Mouse (Mus musculus) testis, adult 2 months (tissue): ENCODE measurements around the gene Timm44. TPM values are rescaled to one million over a fixed set of nuclear protein-coding genes. Genes with fewer than 3 reads are reported as not detected.
"Not testable (repeated sequence)": the region's sequence is repeated elsewhere in the genome, so short reads cannot be mapped to it uniquely, and the experiment has no call there.

Experiments
- H3K27ac ChIP-seq: fragments of 200-500 bp; 2 replicates; pipeline ENCODE4 v1.5.1; 2012; ENCODE audit warnings: low read depth, low read length; ENCODE audit not compliant: control insufficient read depth, insufficient read depth
- H3K27me3 ChIP-seq: fragments of 200-500 bp; 2 replicates; pipeline ENCODE4 v1.6.1; 2012; ENCODE audit warnings: mild to moderate bottlenecking, low read length, moderate library complexity; ENCODE audit not compliant: control insufficient read depth, insufficient read depth
- H3K36me3 ChIP-seq: fragments of 200-500 bp; 2 replicates; pipeline ENCODE4 v1.6.1; 2012; ENCODE audit warnings: mild to moderate bottlenecking, low read length; ENCODE audit not compliant: control insufficient read depth, insufficient read depth
- H3K4me1 ChIP-seq: fragments of 200-500 bp; 2 replicates; pipeline ENCODE4 v1.6.1; 2012; ENCODE audit warnings: low read length; ENCODE audit not compliant: control insufficient read depth, insufficient read depth
- H3K4me3 ChIP-seq: fragments of 200-500 bp; 2 replicates; pipeline ENCODE4 v1.5.1; 2012; ENCODE audit warnings: low read depth, mild to moderate bottlenecking, low read length, moderate library complexity, mixed read lengths; ENCODE audit not compliant: control insufficient read depth
- CTCF ChIP-seq: fragments of 200-500 bp; IDR thresholded peaks from 2 replicates; pipeline ENCODE4 v1.5.1; 2012; ENCODE audit warnings: low read depth, mild to moderate bottlenecking, inconsistent platforms, low read length, moderate library complexity; ENCODE audit not compliant: control insufficient read depth, insufficient read depth, insufficient replicate concordance
- POLR2A ChIP-seq: fragments of 200-500 bp; IDR thresholded peaks from 2 replicates; pipeline ENCODE4 v1.6.1; 2012; ENCODE audit warnings: low read depth, mild to moderate bottlenecking, inconsistent platforms, low read length, moderate library complexity; ENCODE audit not compliant: control insufficient read depth
- polyA plus RNA-seq: library from polyadenylated mRNA; depleted of rRNA; stranded (reverse); fragments of >200 nt; gene quantifications from 2 replicates; pipeline ENCODE4 v1.2.3, GENCODE M21; 2012

The Timm44 gene
- polyA plus RNA-seq, 1 experiment = 52.9 TPM

- Histone ChIP-seq H3K27ac (peak overlapping the region; percentile 84; the same call in 1 of the 2 replicates), H3K4me3 (peak overlapping the region; percentile 90), H3K27me3 (no peaks in the 10 kb centered on the region), H3K36me3 (no peaks in the 10 kb centered on the region), H3K4me1 (peaks cover 13% of the 10 kb centered on the region)
- no peak for TF ChIP-seq CTCF
- no peak for TF ChIP-seq POLR2A
These were observed 15.9 kb downstream of the Timm44 start for GRCm38 (mm10) chr8:4259805-4260170.

- H3K27me3 ChIP-seq = no peaks in the 10 kb centered on the region
- H3K4me1 ChIP-seq = peaks cover 13% of the 10 kb centered on the region
- H3K27ac ChIP-seq = peak within 1 kb of the TSS; percentile 84
- H3K4me3 ChIP-seq = peak within 1 kb of the TSS; percentile 91
- TF ChIP-seq CTCF = no peak
- peak; percentile 52; the same call in 1 of the 2 replicates for TF ChIP-seq POLR2A
- no peaks in the 10 kb centered on the region for H3K36me3 ChIP-seq
These were observed 16.4 kb downstream of the Timm44 start, which contains the start of gene Ctxn1 for GRCm38 (mm10) chr8:4259125-4259804. TSS of gene Ctxn1 (minus strand) at chr8:4259274.

GRCm38 (mm10) chr8:4258678-4259077 lies 17.0 kb downstream of the Timm44 start:
- peak overlapping the region; percentile 70; the same call in 1 of the 2 replicates for H3K27ac ChIP-seq
- TF ChIP-seq CTCF = no peak
- TF ChIP-seq POLR2A = no peak
- peak overlapping the region; percentile 91 for H3K4me3 ChIP-seq
- H3K4me1 ChIP-seq = peaks cover 13% of the 10 kb centered on the region
- H3K36me3 ChIP-seq = no peaks in the 10 kb centered on the region
- no peaks in the 10 kb centered on the region for H3K27me3 ChIP-seq

GRCm38 (mm10) chr8:4258233-4258632 lies 17.5 kb downstream of the Timm44 start:
- TF ChIP-seq POLR2A = no peak
- peak; percentile 75; the same call in 1 of the 2 replicates for TF ChIP-seq CTCF
- H3K4me1 ChIP-seq = peaks cover 16% of the 10 kb centered on the region
- no peaks in the 10 kb centered on the region for H3K36me3 ChIP-seq
- no peaks in the 10 kb centered on the region for H3K27me3 ChIP-seq
- H3K4me3 ChIP-seq = peak overlapping the region; percentile 91
- H3K27ac ChIP-seq = peak overlapping the region; percentile 70; the same call in 1 of the 2 replicates

GRCm38 (mm10) chr8:4257350-4257749 lies 18.4 kb downstream of the Timm44 start:
- no peak for TF ChIP-seq CTCF
- TF ChIP-seq POLR2A = no peak
- Histone ChIP-seq H3K27me3 (no peaks in the 10 kb centered on the region), H3K4me3 (no peak overlapping the region), H3K36me3 (no peaks in the 10 kb centered on the region), H3K4me1 (peaks cover 16% of the 10 kb centered on the region), H3K27ac (no peak overlapping the region)

- H3K4me3 ChIP-seq = no peak overlapping the region
- no peak for TF ChIP-seq CTCF
- TF ChIP-seq POLR2A = no peak
- H3K27ac ChIP-seq = no peak overlapping the region
- H3K27me3 ChIP-seq = no peaks in the 10 kb centered on the region
- H3K36me3 ChIP-seq = no peaks in the 10 kb centered on the region
- peaks cover 16% of the 10 kb centered on the region for H3K4me1 ChIP-seq
These were observed 18.8 kb downstream of the Timm44 start for GRCm38 (mm10) chr8:4256911-4257310.

GRCm38 (mm10) chr8:4255471-4255870 lies 20.2 kb downstream of the Timm44 start:
- peaks cover 18% of the 10 kb centered on the region for H3K4me1 ChIP-seq
- H3K4me3 ChIP-seq, H3K27me3 ChIP-seq, H3K36me3 ChIP-seq, H3K27ac ChIP-seq: not testable (repeated sequence)

GRCm38 (mm10) chr8:4254001-4254400 lies 21.7 kb downstream of the Timm44 start:
- peaks cover 25% of the 10 kb centered on the region for H3K4me1 ChIP-seq
- H3K36me3 ChIP-seq = no peaks in the 10 kb centered on the region
- no peak overlapping the region for H3K27ac ChIP-seq

More at GRCm38 (mm10) chr8:4254001-4254400, 21.7 kb downstream of the Timm44 start:
- no peak for TF ChIP-seq POLR2A
- peak; percentile 34; the same call in 1 of the 2 replicates for TF ChIP-seq CTCF
- Histone ChIP-seq H3K4me3 (no peak overlapping the region), H3K27me3 (no peaks in the 10 kb centered on the region)
